Mouse (Mus musculus) heart, embryonic 14.5 days (tissue): ENCODE data around the gene Arhgef18. TPM values are rescaled to one million over a fixed set of nuclear protein-coding genes. Genes with fewer than 3 reads are reported as not detected.
A peak's percentile ranks its signal among the peaks of the same experiment; 100 is the strongest.

ENCODE experiments used
- ATAC-seq: fragments of 200-750 bp; cut with Nextera tagmentation; 2 replicates; pipeline ENCODE4 v1.8.0; 2017; ENCODE audit warnings: low read depth, moderate TSS enrichment; ENCODE audit not compliant: insufficient number of reproducible peaks, insufficient read depth, low FRiP score
- H3K27ac ChIP-seq, 2 experiments: fragments of 200-500 bp in 1 of 2; fragments of 300-500 bp in 1 of 2; sonication (generic) in 1 of 2; replicated peaks in 1 of 2; 2 replicates each; pipeline ENCODE4 v1.5.1; 2012 to 2014; ENCODE audit warnings: low read depth in 2 of 2, low read length in 2 of 2, control low read depth in 1 of 2, mild to moderate bottlenecking in 1 of 2, mixed read lengths in 1 of 2; ENCODE audit not compliant: control insufficient read depth in 1 of 2, insufficient read depth in 1 of 2
- H3K27me3 ChIP-seq: fragments of 300-500 bp; sonication (generic); 2 replicates; pipeline ENCODE4 v1.6.1; 2014; ENCODE audit warnings: mild to moderate bottlenecking, low read length, control low read depth; ENCODE audit not compliant: control insufficient read depth, insufficient read depth
- H3K36me3 ChIP-seq: fragments of 300-500 bp; sonication (generic); 2 replicates; pipeline ENCODE4 v1.6.1; 2014; ENCODE audit warnings: mild to moderate bottlenecking, control low read depth, low read length, mixed read lengths; ENCODE audit not compliant: control insufficient read depth, insufficient read depth
- H3K4me1 ChIP-seq, 2 experiments: fragments of 200-500 bp in 1 of 2; fragments of 300-500 bp in 1 of 2; sonication (generic) in 1 of 2; 2 replicates each; pipeline ENCODE4 v1.6.1; 2012 to 2014; ENCODE audit warnings: low read length in 2 of 2, control low read depth in 1 of 2, mixed read lengths in 1 of 2; ENCODE audit not compliant: control insufficient read depth in 2 of 2, insufficient read depth in 2 of 2
- H3K4me2 ChIP-seq: fragments of 300-500 bp; sonication (generic); 2 replicates; pipeline ENCODE4 v1.6.1; 2014; ENCODE audit warnings: mild to moderate bottlenecking, low read length
- H3K4me3 ChIP-seq, 2 experiments: fragments of 200-500 bp in 1 of 2; fragments of 300-500 bp in 1 of 2; sonication (generic) in 1 of 2; 2 replicates each; pipeline ENCODE4 v1.5.1; 2012 to 2014; ENCODE audit warnings: low read length in 2 of 2, mild to moderate bottlenecking in 2 of 2, control low read depth in 1 of 2, low read depth in 1 of 2, moderate library complexity in 1 of 2; ENCODE audit not compliant: control insufficient read depth in 1 of 2, insufficient read depth in 1 of 2
- H3K9ac ChIP-seq: fragments of 300-500 bp; sonication (generic); 2 replicates; pipeline ENCODE4 v1.6.1; 2014; ENCODE audit warnings: mild to moderate bottlenecking, low read length
- H3K9me3 ChIP-seq: fragments of 300-500 bp; sonication (generic); 2 replicates; pipeline ENCODE4 v1.6.1; 2016; ENCODE audit warnings: low read length, control low read depth; ENCODE audit not compliant: control insufficient read depth
- WGBS: fragments of 180-500 bp; shearing (Covaris S2); extraction: QIAGEN DNeasy Blood & Tissue Kit; methylation state at CpG from one replicate; pipeline ENCODE4 v1.1.7; 2014; 5-methylcytosine and 5-hydroxymethylcytosine counted together
- polyA plus RNA-seq: library from polyadenylated mRNA; unstranded; fragments of >200 nt; fragmentation: Nextera tagmentation; extraction: Ambion mirVana; gene quantifications from 2 replicates; pipeline ENCODE4 v1.2.1, GENCODE M21; 2014

Arhgef18 gene
- polyA plus RNA-seq, 1 experiment from 2014 or later, result 4.6 TPM

DNA sequence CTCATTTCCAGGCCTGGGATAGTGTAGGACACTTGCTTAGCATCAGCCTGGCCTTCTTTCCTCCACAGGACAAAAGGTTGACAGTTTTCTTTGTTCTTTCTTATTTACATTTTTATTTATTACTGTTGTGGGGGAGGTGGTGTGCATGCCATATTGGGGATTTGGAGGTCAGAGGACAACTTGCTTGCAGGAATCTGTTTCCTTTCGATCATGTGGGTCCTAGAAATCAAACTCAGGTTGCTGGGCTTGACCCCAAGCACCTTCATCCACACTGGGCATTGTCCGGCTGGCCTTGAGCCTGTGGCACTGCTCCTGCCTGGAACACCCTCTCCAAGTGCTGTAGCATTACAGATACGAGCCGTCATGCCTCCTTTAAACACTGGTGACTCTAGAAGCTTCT lies 24.0 kb downstream of the Arhgef18 start:
- no peak for ATAC-seq
- peak overlapping the region in 1 of 2 experiments; percentile 60; a peak in 1 of 4 replicates for H3K27ac ChIP-seq
- H3K4me1 ChIP-seq, result peaks cover 32 to 47% of the 10 kb centered on the region in 2 experiments
- H3K9ac ChIP-seq, result no peak overlapping the region
- H3K27me3 ChIP-seq, result no peaks in the 10 kb centered on the region
- 41% methylated on average over 4 of the region's 4 CpGs for WGBS
- no peaks in the 10 kb centered on the region for H3K9me3 ChIP-seq
- no peak overlapping the region for H3K4me3 ChIP-seq
- H3K4me2 ChIP-seq, result peak overlapping the region; percentile 33; the same call in 1 of the 2 replicates
- H3K36me3 ChIP-seq, result no peaks in the 10 kb centered on the region

DNA sequence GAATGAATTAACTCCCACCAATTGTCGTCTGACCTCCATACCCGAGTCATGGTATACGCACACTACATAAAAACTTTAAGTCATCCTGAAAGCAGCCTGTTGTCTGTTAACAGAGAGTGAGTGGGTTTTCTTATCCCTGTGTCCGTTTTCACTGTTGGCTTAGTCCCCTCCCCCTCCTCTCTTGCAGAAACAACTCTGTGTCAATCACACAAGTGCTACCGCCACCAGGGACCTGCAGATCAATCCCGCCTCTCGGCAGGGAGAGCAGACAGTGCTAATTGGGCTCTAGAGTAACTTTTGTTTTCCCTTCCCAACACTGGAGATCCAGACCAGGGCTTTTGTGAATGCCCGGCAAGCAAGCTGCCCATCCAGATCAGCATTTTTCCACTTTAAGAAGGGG lies 24.6 kb downstream of the Arhgef18 start:
- peak overlapping the region; percentile 42; the same call in 1 of the 2 replicates for H3K9ac ChIP-seq
- no peaks in the 10 kb centered on the region for H3K9me3 ChIP-seq
- no peaks in the 10 kb centered on the region for H3K36me3 ChIP-seq
- 7% methylated on average over 8 of the region's 8 CpGs for WGBS
- H3K4me1 ChIP-seq, result peaks cover 28 to 44% of the 10 kb centered on the region in 2 experiments
- peak overlapping the region; percentile 33 for H3K4me2 ChIP-seq
- ATAC-seq, result no peak
- no peak overlapping the region for H3K4me3 ChIP-seq
- H3K27ac ChIP-seq, result peak overlapping the region; percentile 60 to 72
- H3K27me3 ChIP-seq, result no peaks in the 10 kb centered on the region

DNA sequence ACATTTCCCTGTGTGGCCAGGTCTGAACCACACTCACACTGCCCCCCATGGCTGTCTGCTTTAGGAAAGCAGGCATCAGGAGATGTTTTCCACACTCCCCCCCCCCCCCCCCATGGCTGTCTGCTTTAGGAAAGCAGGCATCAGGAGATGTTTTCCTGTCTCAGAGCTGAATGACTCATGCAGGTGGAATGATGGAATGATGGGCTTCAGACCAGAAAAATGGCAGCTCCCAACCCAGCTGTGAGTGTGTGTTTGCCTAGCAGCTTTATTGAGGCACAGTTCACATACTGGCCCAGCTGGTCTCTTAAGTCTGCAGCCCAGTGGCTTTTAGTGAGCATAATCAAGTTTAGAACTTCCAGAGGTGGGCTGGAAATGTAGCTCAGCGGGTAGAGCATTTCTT lies 25.3 kb downstream of the Arhgef18 start:
- H3K4me2 ChIP-seq, result peak overlapping the region; percentile 33; the same call in 1 of the 2 replicates
- peaks cover 28 to 42% of the 10 kb centered on the region in 2 experiments for H3K4me1 ChIP-seq

DNA sequence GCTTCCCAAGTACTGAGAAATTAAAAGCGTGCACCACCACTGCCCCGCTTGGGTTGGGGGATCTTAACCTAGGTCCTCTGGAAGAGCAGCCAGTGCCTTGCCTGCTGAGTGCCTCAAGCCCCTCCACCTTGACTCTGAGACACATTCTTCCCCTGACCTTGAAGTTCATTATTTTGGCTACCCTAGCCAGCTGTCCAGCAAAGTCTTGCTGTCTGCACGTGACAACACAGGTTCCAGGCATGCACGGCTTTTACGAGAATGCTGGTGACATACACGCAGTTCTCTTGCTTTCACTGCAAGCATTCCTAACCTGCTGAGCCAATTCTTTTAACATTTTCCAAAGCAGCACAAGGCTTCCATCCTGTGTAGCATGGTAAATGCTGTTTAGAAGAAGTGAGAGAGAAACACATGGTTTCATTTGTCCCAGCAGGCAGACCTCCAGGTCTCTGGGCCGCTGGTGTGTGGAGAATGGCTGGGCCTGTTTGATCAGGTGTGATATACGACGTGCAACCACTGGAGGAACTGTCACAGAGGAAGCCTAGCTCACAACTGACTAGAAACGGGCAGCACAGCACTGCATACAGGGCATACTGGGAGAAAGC lies 27.4 kb downstream of the Arhgef18 start:
- H3K27ac ChIP-seq, result peak overlapping the region; percentile 21 to 39
- no peak for ATAC-seq

More for the DNA sequence above, 25.3 kb downstream of the Arhgef18 start:
- ATAC-seq, result peak; percentile 40; the same call in 1 of the 2 replicates
- WGBS, result 72% methylated on average over 1 of the region's 1 CpGs
- Histone ChIP-seq H3K27me3 (no peaks in the 10 kb centered on the region), H3K9ac (no peak overlapping the region), H3K9me3 (no peaks in the 10 kb centered on the region), H3K27ac (peak overlapping the region; percentile 60 to 72), H3K36me3 (no peaks in the 10 kb centered on the region), H3K4me3 (no peak overlapping the region)

DNA sequence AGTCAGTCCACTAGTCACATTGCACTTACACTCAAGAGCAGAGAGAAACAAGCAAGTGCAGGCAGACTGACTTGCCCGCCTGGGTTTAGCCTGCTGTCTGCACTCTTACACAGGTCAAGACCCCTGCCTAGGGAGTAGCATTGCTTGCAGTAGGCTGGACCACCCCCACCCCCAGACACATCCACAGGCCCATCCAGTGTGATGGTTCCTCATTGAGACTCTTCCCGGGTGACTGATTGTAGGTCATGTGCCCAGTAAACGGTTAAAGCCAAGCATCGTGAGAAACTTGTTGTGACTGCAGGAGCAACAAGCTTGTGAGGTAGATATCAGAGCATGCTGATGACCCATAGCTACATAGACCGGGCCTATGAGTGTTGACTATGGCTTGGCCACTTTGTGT lies 28.7 kb downstream of the Arhgef18 start:
- no peaks in the 10 kb centered on the region for H3K36me3 ChIP-seq
- H3K4me3 ChIP-seq, result no peak overlapping the region
- H3K27ac ChIP-seq, result no peak overlapping the region
- H3K9ac ChIP-seq, result no peak overlapping the region
- peaks cover 21 to 29% of the 10 kb centered on the region in 2 experiments for H3K4me1 ChIP-seq
- H3K27me3 ChIP-seq, result no peaks in the 10 kb centered on the region
- no peaks in the 10 kb centered on the region for H3K9me3 ChIP-seq
- no peak overlapping the region for H3K4me2 ChIP-seq
- no peak for ATAC-seq
- WGBS, result 85% methylated on average over 5 of the region's 5 CpGs

More for the DNA sequence above, 27.4 kb downstream of the Arhgef18 start:
- 60% methylated on average over 10 of the region's 10 CpGs for WGBS
- H3K27me3 ChIP-seq, result no peaks in the 10 kb centered on the region
- H3K36me3 ChIP-seq, result no peaks in the 10 kb centered on the region
- no peak overlapping the region for H3K4me3 ChIP-seq
- H3K4me1 ChIP-seq, result peaks cover 21 to 29% of the 10 kb centered on the region in 2 experiments
- H3K9ac ChIP-seq, result no peak overlapping the region
- no peaks in the 10 kb centered on the region for H3K9me3 ChIP-seq
- H3K4me2 ChIP-seq, result no peak overlapping the region

DNA sequence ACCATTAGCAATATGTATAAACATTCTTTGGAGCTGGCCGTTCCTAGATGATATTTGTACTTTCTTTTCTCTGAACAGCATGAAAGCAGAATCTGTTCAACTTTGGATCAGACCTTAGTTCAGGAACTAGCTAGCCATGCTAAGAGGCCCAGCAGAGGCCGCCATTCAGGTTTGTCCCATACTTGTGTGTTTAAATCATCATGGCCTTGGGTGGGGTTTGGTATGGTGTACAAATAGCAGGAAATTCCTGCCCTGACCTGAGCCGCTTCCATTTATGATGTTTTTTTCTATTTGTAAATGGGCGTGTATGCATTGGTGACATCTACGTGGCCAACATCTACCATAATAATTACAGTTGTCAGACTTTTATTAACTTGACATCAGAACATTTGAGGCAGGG lies 32.4 kb downstream of the Arhgef18 start:
- no peak for ATAC-seq
- H3K9ac ChIP-seq, result no peak overlapping the region
- WGBS, result 91% methylated on average over 5 of the region's 5 CpGs
- H3K36me3 ChIP-seq, result peaks cover 20% of the 10 kb centered on the region
- peaks cover 3 to 8% of the 10 kb centered on the region in 2 experiments for H3K4me1 ChIP-seq
- H3K27ac ChIP-seq, result no peak overlapping the region
- no peak overlapping the region for H3K4me2 ChIP-seq
- H3K4me3 ChIP-seq, result no peak overlapping the region
- H3K9me3 ChIP-seq, result no peaks in the 10 kb centered on the region
- no peaks in the 10 kb centered on the region for H3K27me3 ChIP-seq

DNA sequence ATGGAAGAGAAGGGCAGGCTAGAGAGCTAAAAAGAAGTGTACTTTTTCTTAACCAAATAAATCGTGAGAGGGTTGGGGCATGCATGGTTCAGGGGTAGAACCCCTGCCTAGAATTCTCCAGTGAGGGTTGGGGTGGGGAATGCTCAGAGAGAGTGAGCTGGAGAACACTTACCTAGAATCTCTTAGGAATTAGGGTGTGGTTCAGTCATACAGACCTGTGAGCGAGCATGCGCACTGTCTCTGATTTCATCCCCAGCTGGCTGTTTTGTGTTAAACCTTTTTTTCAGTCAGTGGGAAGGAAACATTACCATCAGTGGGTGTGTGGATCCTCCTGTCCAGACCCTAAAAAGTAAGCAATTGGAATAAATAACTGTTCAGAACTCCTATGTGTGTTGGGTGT lies 33.4 kb downstream of the Arhgef18 start:
- WGBS, result 86% methylated on average over 3 of the region's 3 CpGs
- H3K4me2 ChIP-seq, result no peak overlapping the region
- peaks cover 0 to 4% of the 10 kb centered on the region in 2 experiments; a peak in 2 of 4 replicates for H3K4me1 ChIP-seq
- H3K27ac ChIP-seq, result no peak overlapping the region
- no peak for ATAC-seq
- no peak overlapping the region for H3K4me3 ChIP-seq
- H3K9ac ChIP-seq, result no peak overlapping the region
- no peaks in the 10 kb centered on the region for H3K27me3 ChIP-seq
- no peaks in the 10 kb centered on the region for H3K9me3 ChIP-seq
- H3K36me3 ChIP-seq, result peaks cover 27% of the 10 kb centered on the region

DNA sequence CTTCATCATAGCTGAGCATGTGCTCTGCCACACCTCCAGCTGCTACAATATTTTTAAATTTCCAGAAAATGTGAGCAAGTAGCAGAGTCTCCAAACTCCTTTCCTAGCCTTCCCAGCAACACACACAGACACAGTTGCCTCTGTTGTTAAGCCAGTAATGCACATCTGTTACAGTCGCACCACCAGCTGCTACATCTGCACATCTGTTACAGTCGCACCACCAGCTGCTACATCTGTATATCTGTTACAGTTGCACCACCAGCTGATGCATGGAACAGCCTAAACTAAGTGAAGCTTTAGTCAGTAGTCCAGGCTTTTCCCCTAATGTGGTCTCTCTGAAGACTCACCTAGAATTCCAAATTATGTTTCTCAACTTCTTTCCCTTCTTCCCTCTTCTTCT lies 35.6 kb downstream of the Arhgef18 start:
- H3K36me3 ChIP-seq, result peaks cover 48% of the 10 kb centered on the region
- no peaks in the 10 kb centered on the region for H3K4me1 ChIP-seq
- no peak for ATAC-seq
- no peak overlapping the region for H3K4me2 ChIP-seq
- WGBS, result 76% methylated on average over 2 of the region's 2 CpGs
- H3K9ac ChIP-seq, result no peak overlapping the region
- H3K27ac ChIP-seq, result no peak overlapping the region
- no peaks in the 10 kb centered on the region for H3K27me3 ChIP-seq
- H3K4me3 ChIP-seq, result no peak overlapping the region
- no peaks in the 10 kb centered on the region for H3K9me3 ChIP-seq
